Mouse (Mus musculus): ENCODE data around the gene Slc29a3. TPM values are rescaled to one million over a fixed set of nuclear protein-coding genes. Genes with fewer than 3 reads are reported as not detected.

Gene Slc29a3
- polyA plus RNA-seq, 2 experiments = 10.0 to 10.4 TPM

GRCm38 (mm10) chr10:60685764-60686640 lies 66.6 kb downstream of the Slc29a3 start:
- ATAC-seq (ENCODE audit: low FRiP score, low read depth) (no peak), DNase-seq (ENCODE audit: low spot score) (no peak)
- no peak for TF ChIP-seq POLR2A (IDR thresholded peaks at IDR 0.05; ENCODE audit: borderline replicate concordance, extremely low read depth, insufficient read depth, insufficient read length)
- Histone ChIP-seq H3K9ac (ENCODE audit: low read depth, low read length, severe bottlenecking) (peak overlapping the region; percentile 69), H3K27ac (replicated peaks; ENCODE audit: low read depth, low read length) (no peak overlapping the region), H3K4me3 (replicated peaks; ENCODE audit: low read length) (peak overlapping the region; percentile 59), H3K4me2 (replicated peaks; ENCODE audit: low read depth, low read length, severe bottlenecking) (peak overlapping the region; percentile 100), H3K9me3 (ENCODE audit: control insufficient read depth, low read length) (no peaks in the 10 kb centered on the region), H3K4me1 (ENCODE audit: control insufficient read depth, insufficient read depth, low read length) (peaks cover 6% of the 10 kb centered on the region; the same call in 1 of the 2 replicates), H3K36me3 (ENCODE audit: control insufficient read depth, insufficient read depth, low read length) (no peaks in the 10 kb centered on the region), H3K27me3 (ENCODE audit: control insufficient read depth, insufficient read depth, low read length) (peaks cover 42% of the 10 kb centered on the region)
- 5% methylated on average over 50 of the region's 50 CpGs for WGBS

GRCm38 (mm10) chr10:60678926-60679325 lies 73.7 kb downstream of the Slc29a3 start:
- no peak overlapping the region for H3K4me3 ChIP-seq (replicated peaks; ENCODE audit: low read length)
- no peaks in the 10 kb centered on the region for H3K36me3 ChIP-seq (ENCODE audit: control insufficient read depth, insufficient read depth, low read length)
- 82% methylated on average over 3 of the region's 3 CpGs for WGBS
- ATAC-seq (ENCODE audit: low FRiP score, low read depth) (no peak), DNase-seq (ENCODE audit: low spot score) (no peak)
- H3K9ac ChIP-seq (ENCODE audit: low read depth, low read length, severe bottlenecking) = no peak overlapping the region
- no peak overlapping the region for H3K27ac ChIP-seq (replicated peaks; ENCODE audit: low read depth, low read length)
- no peaks in the 10 kb centered on the region; the same call in 1 of the 2 replicates for H3K27me3 ChIP-seq (ENCODE audit: control insufficient read depth, insufficient read depth, low read length)
- no peak overlapping the region for H3K4me2 ChIP-seq (replicated peaks; ENCODE audit: low read depth, low read length, severe bottlenecking)
- H3K4me1 ChIP-seq (ENCODE audit: control insufficient read depth, insufficient read depth, low read length) = no peaks in the 10 kb centered on the region
- no peak for TF ChIP-seq POLR2A (IDR thresholded peaks at IDR 0.05; ENCODE audit: borderline replicate concordance, extremely low read depth, insufficient read depth, insufficient read length)
- H3K9me3 ChIP-seq (ENCODE audit: control insufficient read depth, low read length) = no peaks in the 10 kb centered on the region

GRCm38 (mm10) chr10:60677319-60677718 lies 75.3 kb downstream of the Slc29a3 start:
- H3K36me3 ChIP-seq (ENCODE audit: control insufficient read depth, insufficient read depth, low read length) = no peaks in the 10 kb centered on the region
- H3K27me3 ChIP-seq (ENCODE audit: control insufficient read depth, insufficient read depth, low read length) = no peaks in the 10 kb centered on the region; the same call in 1 of the 2 replicates
- TF ChIP-seq POLR2A (IDR thresholded peaks at IDR 0.05; ENCODE audit: borderline replicate concordance, extremely low read depth, insufficient read depth, insufficient read length) = no peak
- no peaks in the 10 kb centered on the region for H3K4me1 ChIP-seq (ENCODE audit: control insufficient read depth, insufficient read depth, low read length)
- H3K27ac ChIP-seq (replicated peaks; ENCODE audit: low read depth, low read length) = no peak overlapping the region
- WGBS = 53% methylated on average over 4 of the region's 4 CpGs
- no peak overlapping the region for H3K4me2 ChIP-seq (replicated peaks; ENCODE audit: low read depth, low read length, severe bottlenecking)
- ATAC-seq (ENCODE audit: low FRiP score, low read depth) = no peak
- H3K9ac ChIP-seq (ENCODE audit: low read depth, low read length, severe bottlenecking) = no peak overlapping the region
- DNase-seq (ENCODE audit: low spot score) = no peak
- H3K4me3 ChIP-seq (replicated peaks; ENCODE audit: low read length) = no peak overlapping the region
- H3K9me3 ChIP-seq (ENCODE audit: control insufficient read depth, low read length) = no peaks in the 10 kb centered on the region

GRCm38 (mm10) chr10:60670166-60670565 lies 82.4 kb downstream of the Slc29a3 start:
- DNase-seq (ENCODE audit: low spot score) = no peak
- H3K9ac ChIP-seq (ENCODE audit: low read depth, low read length, severe bottlenecking) = no peak overlapping the region
- H3K36me3 ChIP-seq (ENCODE audit: control insufficient read depth, insufficient read depth, low read length) = no peaks in the 10 kb centered on the region
- H3K9me3 ChIP-seq (ENCODE audit: control insufficient read depth, low read length) = no peaks in the 10 kb centered on the region
- no peaks in the 10 kb centered on the region for H3K27me3 ChIP-seq (ENCODE audit: control insufficient read depth, insufficient read depth, low read length)
- no peak overlapping the region for H3K27ac ChIP-seq (replicated peaks; ENCODE audit: low read depth, low read length)
- no peak overlapping the region for H3K4me2 ChIP-seq (replicated peaks; ENCODE audit: low read depth, low read length, severe bottlenecking)
- TF ChIP-seq POLR2A (IDR thresholded peaks at IDR 0.05; ENCODE audit: borderline replicate concordance, extremely low read depth, insufficient read depth, insufficient read length) = no peak
- no peak for ATAC-seq (ENCODE audit: low FRiP score, low read depth)
- 47% methylated on average over 8 of the region's 8 CpGs for WGBS
- no peaks in the 10 kb centered on the region for H3K4me1 ChIP-seq (ENCODE audit: control insufficient read depth, insufficient read depth, low read length)
- H3K4me3 ChIP-seq (replicated peaks; ENCODE audit: low read length) = no peak overlapping the region

- no peaks in the 10 kb centered on the region for H3K4me1 ChIP-seq (ENCODE audit: control insufficient read depth, insufficient read depth, low read length)
- no peak for TF ChIP-seq POLR2A (IDR thresholded peaks at IDR 0.05; ENCODE audit: borderline replicate concordance, extremely low read depth, insufficient read depth, insufficient read length)
- no peak overlapping the region for H3K4me3 ChIP-seq (replicated peaks; ENCODE audit: low read length)
- no peaks in the 10 kb centered on the region for H3K9me3 ChIP-seq (ENCODE audit: control insufficient read depth, low read length)
- no peaks in the 10 kb centered on the region for H3K36me3 ChIP-seq (ENCODE audit: control insufficient read depth, insufficient read depth, low read length)
- H3K27ac ChIP-seq (replicated peaks; ENCODE audit: low read depth, low read length) = no peak overlapping the region
- no peaks in the 10 kb centered on the region for H3K27me3 ChIP-seq (ENCODE audit: control insufficient read depth, insufficient read depth, low read length)
- DNase-seq (ENCODE audit: low spot score) = no peak
- 82% methylated on average over 3 of the region's 3 CpGs for WGBS
- H3K4me2 ChIP-seq (replicated peaks; ENCODE audit: low read depth, low read length, severe bottlenecking) = no peak overlapping the region
- no peak overlapping the region for H3K9ac ChIP-seq (ENCODE audit: low read depth, low read length, severe bottlenecking)
- no peak for ATAC-seq (ENCODE audit: low FRiP score, low read depth)
Observed at GRCm38 (mm10) chr10:60668591-60668990, 84.0 kb downstream of the Slc29a3 start.

Other genes with a start within 250 kb of the Slc29a3 start
- 1.5 and 2.7 TPM in 2 replicates for gene Cdh23, start 56.3 kb downstream of the Slc29a3 start, polyA plus RNA-seq (2012; rRNA removed)
- gene Cdh23, start 56.3 kb downstream of the Slc29a3 start, polyA plus RNA-seq (2014; fragmentation: Nextera tagmentation; extraction: Ambion mirVana) = 0.73 and 2.2 TPM in 2 replicates
- 21.8 and 29.6 TPM in 2 replicates for gene Unc5b, start 78.8 kb upstream of the Slc29a3 start, polyA plus RNA-seq (2012; rRNA removed)
- gene Unc5b, start 78.8 kb upstream of the Slc29a3 start, polyA plus RNA-seq (2014; fragmentation: Nextera tagmentation; extraction: Ambion mirVana) = 6.2 and 7.0 TPM in 2 replicates